Mouse (Mus musculus) liver, postnatal 0 days (tissue): Measurements from ENCODE around the gene Gm14325.
"Not testable (repeated sequence)": the region's sequence is repeated elsewhere in the genome, so short reads cannot be mapped to it uniquely, and the experiment has no call there.

ENCODE experiments used
- CTCF ChIP-seq: sonication (generic); IDR thresholded peaks from 2 replicates; pipeline ENCODE4 v1.5.1; 2016; ENCODE audit warnings: antibody characterized with exemption, low read depth
- EP300 ChIP-seq: IDR thresholded peaks from 2 replicates; pipeline ENCODE4 v1.6.1; 2016; ENCODE audit warnings: antibody characterized with exemption, low read depth, mild to moderate bottlenecking

GRCm38 (mm10) chr2:177836756-177837155 lies 3.4 kb downstream of the Gm14325 start:
- TF ChIP-seq CTCF, EP300: not testable (repeated sequence)
